Mouse (Mus musculus) CD4-positive helper T cell, adult 2 months (primary cell): ENCODE measurements around the gene Dnah5.
"Not testable (repeated sequence)": the region's sequence is repeated elsewhere in the genome, so short reads cannot be mapped to it uniquely, and the experiment has no call there.

Experiments
- DNase-seq: peaks from one replicate; pipeline ENCODE4 v3.0.0-alpha.2; 2012; ENCODE audit warnings: low read depth, missing footprints, low spot score

The Dnah5 gene

DNA sequence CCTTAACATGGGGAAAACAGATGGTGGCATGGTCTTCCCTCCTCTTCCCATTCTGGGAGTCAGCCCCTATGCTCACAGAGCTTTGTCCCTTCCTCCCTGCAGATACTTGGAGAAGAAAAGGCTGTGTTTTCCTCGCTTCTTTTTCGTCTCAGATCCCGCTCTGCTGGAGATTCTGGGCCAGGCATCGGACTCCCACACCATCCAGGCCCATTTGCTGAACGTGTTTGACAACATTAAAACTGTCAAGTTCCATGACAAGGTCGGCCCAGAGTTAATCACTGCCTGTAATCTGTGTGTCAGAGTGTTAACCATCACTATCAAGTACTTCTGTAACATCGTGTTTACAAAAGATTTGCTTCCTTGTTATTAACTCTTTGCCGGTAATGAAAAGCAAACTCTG lies 103.6 kb downstream of the Dnah5 start:
- DNase-seq, result no peak

DNA sequence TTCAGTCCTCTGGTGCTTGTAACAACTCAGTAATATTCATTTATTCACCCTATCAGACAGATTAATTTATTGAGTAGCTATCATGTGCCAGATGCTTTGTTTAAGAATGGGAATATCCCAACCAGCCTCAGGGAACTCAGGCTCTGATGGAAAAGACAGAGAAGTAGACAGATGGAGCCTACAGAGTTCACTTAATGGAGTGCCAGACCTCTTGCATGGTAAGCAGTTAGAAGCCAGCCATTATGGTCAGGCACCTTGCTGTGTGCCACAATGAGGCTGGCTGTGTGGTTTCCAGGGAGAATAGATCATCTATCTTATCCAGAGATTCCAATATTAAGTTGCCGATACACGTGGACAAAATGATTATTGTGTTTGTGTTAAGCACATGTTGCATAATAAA lies 104.3 kb downstream of the Dnah5 start:
- no peak for DNase-seq

DNA sequence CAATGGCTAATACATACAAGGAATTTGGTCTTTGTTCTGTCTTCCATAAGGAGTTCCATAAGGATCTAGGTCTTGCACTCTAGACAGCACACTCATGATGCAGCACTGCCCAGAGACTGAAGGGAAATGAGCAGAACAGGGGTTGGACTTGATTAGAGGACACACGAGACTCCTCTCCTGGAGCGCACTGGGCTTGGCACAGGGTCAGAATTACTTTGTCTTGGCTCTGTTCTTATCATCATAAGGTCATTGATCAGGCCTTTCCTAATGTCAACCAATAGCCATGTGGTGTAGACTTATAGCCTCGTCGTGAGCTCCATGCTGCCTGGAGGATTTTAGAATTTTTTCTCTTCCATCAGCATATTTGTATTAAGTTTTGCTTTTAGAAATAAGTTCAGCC lies 107.0 kb downstream of the Dnah5 start:
- no peak for DNase-seq

DNA sequence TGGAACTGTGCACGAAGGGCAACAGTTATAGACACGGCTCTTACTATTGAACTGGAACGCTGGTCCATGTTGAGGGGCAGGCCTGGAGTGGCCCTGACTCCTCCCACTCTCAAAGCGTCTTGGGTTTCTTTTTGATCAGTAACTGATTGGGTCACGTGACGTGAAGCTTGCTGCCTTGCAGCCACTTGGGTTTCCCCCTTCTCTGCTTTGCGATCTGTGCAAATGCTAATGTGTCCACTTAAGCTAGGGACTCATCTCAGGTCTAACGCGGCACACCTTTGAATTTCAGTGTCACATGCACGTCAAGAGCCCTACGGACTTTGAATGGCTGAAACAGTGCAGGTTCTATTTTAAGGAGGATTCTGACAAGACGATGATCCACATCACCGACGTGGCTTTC lies 109.9 kb downstream of the Dnah5 start:
- DNase-seq, result no peak

DNA sequence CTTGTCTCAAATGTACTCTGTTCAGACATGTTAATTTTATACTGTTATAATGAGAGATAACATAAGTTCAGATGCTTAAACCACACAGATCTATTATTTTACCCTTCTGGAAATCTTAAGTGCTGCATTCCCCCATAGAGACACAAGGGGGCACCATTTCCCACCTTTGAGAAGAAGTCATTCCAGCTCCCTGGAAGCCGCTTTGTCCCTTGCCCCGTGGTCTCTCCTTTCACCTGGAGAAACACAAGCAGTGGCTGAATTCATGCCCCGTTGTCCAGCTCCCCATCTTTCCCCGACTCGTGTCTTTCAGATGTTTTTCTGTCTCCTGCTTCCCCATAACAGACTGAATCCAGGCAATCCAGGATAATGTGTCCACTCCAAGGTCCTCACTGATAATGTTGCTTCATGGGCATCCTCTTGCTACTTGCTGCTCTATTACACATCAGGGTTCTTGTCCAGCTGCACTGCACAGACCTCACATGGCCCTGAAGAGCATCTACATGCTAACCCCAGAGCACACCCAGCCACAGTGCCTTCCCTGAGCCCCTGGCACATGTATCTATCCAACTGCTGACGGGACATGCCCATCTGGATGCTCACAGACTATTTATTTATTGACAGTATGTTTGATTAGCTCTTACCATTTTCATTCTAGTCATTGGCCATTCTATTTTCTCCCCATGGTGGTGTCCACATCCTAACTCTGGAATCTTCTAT lies 112.4 kb downstream of the Dnah5 start:
- DNase-seq, result no peak

DNA sequence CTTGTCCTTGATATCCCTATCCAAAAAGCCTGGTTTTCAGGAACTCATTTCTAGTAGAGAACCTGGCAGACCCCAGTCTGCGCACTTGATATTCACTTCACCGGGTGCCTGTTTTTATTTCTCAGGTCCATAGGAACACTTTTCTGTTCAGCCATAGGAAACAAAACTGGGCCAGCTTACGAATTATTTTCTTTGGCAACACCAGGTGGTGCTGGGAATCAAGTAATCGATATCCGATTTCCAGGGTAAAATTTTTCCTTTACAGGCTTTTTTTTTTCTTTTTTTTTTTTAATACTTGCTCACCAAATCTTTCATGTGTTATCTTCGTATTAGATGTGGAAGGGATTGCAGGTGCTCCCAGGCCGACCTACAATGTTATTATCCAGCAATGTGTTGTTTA lies 119.0 kb downstream of the Dnah5 start:
- no peak for DNase-seq

DNA sequence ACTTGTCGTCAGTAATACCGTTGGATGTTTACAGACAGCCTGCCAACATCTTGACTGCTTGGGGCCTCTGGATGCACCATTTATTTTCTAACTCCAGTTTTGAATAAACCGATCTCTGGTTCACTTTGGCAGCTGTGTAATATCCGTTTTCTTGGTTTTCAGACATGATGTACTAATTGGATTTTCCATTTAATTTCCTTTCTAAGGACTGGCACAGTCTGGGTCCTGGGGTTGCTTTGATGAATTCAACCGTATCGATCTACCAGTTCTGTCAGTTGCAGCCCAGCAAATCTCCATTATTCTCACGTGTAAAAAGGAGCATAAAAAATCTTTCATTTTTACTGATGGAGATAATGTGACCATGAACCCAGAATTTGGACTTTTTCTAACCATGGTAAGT lies 123.4 kb downstream of the Dnah5 start:
- no peak for DNase-seq

DNA sequence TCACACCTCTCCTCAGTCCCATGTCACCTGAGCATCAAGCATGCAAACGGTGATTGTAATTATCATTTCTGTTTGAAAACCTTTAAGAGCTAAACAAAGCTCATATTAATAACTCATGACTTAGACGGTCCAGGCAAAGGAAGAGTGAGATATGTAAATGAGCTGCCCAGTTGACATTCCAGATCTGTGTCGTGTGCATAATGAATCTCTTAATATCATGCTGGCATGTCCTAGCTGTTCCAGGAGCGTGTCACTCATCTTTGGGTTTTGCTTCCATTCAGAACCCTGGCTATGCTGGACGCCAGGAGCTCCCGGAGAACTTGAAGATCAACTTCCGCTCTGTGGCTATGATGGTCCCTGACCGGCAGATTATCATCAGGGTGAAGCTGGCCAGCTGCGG lies 123.9 kb downstream of the Dnah5 start:
- DNase-seq, result no peak

DNA sequence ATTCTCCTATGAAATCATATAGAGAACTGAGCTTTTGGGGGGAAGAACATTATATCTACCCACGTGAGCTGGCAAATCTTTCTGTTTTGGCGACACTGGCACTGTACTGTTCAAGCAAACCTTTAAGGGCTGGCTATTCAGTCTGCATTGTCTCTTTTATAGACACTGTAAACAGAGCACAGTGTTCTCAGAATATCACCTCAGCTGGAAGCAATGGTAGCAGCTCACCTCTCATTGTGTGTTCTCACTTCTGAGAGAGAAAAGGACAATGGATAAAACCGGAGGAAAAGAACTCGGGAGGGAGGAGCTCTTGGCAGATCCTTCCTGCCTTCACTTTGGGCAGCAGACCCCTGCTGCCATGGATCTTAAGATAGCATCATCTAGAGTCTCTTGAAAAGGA lies 137.6 kb downstream of the Dnah5 start:
- DNase-seq, result no peak

DNA sequence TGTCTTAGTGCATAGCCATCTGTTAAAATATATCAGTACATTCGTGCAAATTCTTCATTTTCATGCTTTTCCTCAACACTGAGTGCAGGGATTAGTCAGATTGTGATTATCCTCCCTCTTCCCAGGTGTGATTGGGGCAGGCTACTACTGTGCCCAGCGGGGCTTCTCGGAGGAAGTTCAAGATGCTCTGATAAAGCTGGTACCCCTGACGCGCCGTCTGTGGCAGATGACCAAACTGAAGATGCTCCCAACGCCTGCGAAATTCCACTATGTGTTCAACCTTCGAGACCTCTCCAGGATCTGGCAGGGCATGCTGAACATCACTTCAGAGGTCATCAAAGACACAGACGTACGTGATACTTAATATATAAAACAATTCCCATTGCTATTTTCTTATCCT lies 164.0 kb downstream of the Dnah5 start:
- DNase-seq, result no peak

DNA sequence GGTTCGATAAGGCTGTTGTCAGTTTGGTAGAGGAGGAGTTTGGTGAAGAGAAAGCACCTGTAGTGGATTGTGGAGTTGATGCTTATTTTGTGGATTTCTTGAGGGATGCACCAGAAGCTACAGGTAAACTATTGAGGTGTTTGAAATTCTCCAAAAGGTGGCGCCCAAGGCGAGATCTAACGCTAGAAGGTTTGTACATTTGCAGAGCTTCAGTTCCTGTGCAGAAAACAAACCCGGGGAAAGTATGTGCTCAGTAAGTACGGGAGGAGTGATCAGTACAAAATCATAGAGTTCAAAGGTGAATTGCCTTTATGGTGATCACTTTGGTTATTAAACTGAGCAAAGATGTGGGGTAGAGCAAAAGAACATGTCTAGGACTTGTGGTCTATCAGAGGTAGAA lies 166.9 kb downstream of the Dnah5 start:
- DNase-seq, result no peak

DNA sequence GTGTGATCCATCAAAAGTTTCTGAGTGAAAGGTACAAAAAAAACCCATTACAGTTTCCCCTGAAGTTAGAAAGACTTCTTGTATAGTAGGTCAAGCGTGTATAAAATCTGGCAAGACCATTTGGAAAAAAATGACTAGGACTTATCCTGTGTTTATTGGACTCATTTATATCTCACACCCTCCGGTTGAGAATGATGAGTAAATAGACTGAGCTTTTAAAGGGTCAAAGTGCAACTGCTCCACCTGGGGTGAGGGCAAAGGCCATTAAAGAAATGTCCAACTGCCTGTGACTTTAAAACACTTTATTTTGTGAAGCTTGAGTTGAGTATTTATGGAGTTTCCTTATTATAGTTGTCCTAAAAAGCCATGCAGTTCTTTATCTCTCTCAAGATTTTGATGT lies 168.0 kb downstream of the Dnah5 start:
- DNase-seq, result no peak

DNA sequence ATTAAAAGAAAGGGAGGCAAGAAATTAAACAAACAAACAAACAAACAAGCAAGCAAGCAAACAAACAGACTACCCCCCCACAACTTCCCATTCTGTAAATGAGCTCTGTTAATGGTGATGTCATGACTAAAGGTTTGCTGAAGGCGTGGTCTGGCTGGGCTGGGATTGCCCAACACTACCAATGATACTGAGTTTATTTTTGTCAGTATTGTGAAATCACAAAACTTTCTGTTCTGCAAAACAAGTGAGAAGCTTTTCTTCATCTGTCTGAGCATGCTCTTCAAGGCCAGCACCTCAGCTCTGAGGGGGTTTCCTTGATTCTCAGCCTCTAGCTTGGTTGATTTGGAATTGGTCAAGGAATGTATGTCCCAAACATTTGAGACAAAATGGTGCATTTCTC lies 170.8 kb downstream of the Dnah5 start:
- no peak for DNase-seq

DNA sequence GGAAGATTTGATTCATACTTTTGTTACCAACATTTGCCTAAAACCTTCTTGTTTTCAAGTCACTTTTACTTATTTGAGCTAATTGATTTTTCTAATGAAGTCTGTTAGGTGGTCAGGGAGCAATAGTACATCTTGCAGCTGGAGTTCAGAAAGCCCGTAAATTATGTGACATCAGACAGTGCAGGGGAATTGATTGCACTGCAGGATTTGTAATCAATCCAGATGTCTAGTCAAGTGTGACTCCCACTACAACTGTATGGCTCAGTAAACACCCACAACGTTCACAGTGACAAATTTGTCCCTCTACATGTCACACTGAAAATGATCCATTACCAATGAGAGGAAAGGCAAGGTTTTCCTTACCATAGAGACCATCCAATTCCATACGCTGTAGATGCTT lies 177.4 kb downstream of the Dnah5 start:
- no peak for DNase-seq

DNA sequence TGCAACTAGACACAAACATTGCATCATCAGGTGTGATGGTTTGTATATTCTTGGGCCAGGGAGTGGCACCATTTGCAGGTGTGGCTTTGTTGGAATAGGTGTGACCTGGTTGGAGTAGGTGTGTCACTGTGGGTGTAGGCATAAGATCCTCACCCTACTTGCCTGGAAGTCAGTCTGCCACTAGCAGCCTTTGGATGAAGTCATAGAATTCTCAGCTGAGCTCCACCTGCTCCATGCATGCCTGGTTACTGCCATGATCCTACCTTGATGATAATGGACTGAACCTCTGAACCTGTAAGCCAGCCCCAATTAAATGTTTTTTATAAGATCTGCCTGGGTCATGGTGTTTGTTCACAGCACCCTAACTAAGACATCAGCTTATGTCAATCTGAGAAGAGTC lies 190.2 kb downstream of the Dnah5 start:
- DNase-seq, result not testable (repeated sequence)

DNA sequence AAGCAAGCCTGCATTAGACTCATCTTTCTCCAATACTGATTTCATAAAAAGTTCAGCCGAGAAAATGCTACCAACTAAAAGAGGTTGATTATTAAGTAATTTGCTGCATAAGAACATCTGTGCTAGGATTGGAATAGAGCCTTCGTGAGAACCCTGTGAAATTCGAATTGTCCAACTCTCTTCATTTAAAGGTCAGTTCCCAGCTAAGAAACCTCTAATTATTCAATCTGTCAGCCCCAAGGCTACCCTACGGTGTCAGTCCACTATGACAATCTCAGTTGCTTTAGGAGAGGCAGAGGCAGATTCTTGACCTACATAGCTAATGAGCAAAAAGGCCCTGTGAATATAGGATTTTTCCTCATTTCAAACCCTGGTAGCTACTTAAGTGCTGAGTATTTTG lies 191.9 kb downstream of the Dnah5 start:
- DNase-seq, result no peak

DNA sequence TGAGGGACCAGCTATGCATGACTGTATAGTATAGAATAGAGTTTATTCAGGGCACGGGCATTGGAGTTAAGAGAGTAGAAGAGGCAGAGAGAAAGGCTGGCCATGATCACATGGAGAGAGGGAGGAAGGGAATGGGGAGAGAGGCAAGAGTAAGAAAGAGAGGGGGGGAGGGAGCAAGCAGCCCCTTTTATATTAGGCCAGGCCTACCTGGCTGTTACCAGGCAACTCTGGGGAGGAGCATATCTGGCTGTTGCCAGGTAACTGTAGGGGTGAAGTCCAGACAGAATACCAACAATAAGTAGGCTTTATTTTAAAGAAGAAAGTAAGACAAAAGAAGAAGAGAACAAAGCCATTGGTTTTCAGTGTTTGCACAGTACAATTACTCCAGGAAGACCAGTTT lies 194.9 kb downstream of the Dnah5 start:
- no peak for DNase-seq

DNA sequence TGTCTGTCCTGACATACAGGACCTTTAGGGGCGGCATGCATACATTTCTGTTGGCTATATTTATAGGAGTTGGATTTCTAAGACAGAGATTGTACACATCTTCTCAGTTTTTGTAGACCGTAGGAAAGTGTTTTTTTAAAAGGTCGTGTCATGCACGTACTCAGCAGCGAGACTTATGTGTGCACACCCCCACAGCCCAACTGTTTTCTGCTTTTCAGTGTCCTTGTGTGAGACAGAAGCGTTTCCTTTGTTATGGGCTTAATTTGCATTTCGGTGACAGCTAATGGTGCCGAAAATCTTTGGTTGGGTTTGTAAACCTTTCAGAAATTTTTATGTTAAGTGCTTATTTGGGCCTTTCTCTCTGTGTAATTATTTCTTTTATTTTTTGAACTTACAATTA lies 195.7 kb downstream of the Dnah5 start:
- DNase-seq, result no peak

DNA sequence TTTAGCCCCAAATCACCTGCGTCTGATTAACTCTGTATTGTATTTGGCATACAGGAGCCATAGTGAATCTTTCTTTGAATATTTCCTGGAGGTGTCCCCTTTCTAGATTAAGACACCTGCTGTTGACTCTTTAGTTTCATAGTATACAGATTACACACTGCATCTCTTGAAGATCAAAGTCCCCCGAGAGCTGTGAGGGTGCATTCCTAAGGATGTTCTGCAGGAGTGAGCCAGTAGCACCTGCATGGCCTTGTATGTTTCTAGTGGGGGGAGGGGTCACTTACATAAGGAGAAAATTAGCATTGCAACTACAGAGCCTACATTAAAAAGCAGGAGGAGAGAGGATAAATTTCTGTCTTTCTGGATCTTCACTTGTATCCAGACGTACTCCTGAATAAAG lies 201.1 kb downstream of the Dnah5 start:
- DNase-seq, result no peak

DNA sequence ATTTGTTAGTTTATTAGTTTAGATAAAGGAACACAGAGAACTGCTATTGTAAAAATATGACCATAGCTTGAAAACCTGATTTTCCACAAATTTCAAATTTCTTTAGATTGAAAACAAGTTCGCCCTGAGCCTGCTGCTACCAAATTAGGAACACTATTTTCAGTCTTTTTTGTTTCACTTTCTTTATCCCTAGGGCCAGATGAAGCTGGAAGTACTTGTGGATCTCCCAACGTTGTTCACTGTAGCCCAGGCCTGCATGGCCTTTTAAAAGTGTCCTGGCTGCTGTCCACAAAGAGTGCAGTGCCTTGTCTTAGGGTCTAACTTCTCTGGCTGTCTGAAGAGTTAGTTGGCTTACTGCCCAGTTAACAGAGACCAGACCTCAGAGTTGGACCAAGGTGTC lies 201.6 kb downstream of the Dnah5 start:
- DNase-seq, result no peak

DNA sequence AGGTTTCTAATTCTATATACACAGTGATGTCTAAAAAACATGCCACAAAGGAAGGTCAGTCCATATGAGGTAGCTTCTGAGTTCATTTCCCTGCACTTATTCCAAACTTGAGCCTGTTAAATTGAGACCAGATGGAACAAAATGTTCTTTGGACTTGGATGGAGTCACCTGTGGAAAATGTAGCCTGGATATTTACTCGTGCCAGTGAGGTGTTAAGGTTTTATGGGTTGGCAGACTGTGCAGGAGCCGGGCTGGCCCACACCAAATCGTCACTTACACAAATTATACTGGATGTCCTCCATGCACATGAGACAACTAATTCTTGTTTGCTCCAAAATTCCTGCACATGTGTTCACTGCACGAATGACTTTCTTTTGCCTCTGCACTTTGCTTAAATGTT lies 236.2 kb downstream of the Dnah5 start:
- DNase-seq, result no peak

DNA sequence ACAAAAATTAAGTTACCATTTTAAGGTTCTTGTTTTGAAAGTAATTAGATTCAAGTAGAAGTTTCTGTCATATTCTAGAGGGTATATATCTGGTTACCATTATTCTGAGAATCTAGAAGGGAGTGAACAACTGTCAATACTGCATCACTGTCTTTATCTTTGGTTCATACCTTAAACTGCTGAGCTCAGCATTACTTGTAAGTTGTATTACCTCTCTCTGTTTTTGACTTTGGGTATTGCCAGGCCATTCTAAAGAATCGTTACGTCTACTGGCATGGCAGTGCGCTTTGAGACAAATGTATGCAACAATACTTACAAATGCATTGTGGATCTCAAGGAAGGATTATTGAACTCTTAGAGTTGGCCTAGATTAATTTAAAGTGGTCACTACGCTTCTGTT lies 240.9 kb downstream of the Dnah5 start:
- no peak for DNase-seq

DNA sequence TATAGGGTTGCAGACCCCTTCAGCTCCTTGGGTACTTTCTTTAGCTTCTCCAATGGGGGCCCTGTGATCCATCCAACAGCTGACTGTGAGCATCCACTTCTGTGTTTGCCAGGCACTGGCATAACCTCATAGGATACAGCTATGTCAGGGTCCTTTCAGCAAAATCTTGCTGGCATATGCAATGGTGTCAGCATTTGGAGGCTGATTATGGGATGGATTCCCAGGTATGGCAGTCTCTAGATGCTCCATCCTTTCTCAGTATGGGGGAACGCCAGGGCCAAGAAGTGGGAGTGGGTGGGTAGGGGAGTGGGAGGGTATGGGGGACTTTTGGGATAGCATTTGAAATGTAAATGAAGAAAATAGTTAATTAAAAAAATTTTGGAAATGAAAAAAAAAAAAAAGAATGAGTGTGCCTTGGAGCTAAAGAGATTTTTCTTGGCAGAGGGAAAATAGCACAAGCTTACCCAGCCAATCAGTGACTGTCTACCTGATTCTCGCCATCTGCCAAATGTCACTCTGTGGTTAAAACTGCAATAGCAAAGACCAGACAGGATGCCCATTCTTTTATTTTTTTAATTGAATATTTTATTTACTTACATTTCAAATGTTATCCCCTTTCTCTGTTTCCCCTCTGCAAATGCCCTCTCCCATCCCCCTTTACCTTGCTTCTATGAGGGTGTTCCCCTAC lies 257.7 kb downstream of the Dnah5 start:
- DNase-seq, result not testable (repeated sequence)
